Mouse (Mus musculus): ENCODE data around the gene Dis3.

- TF ChIP-seq EP300 (IDR thresholded peaks at IDR 0.05; ENCODE audit: low read depth in 1 of 2, low read length in 2 of 2) (no peak), CHD2 (IDR thresholded peaks at IDR 0.05; ENCODE audit: low read length) (no peak), CTCF (IDR thresholded peaks at IDR 0.05 in 2 of 3, conservative IDR thresholded peaks at IDR 0.05 in 1 of 3; ENCODE audit: control insufficient read depth in 1 of 3, insufficient read depth in 1 of 3, low read depth in 2 of 3, low read length in 3 of 3, poor library complexity in 1 of 3, severe bottlenecking in 1 of 3) (no peak), ETS1 (IDR thresholded peaks at IDR 0.05; ENCODE audit: low read depth, low read length) (no peak)
Observed at GRCm38 (mm10) chr14:99029987-99030386, 69.6 kb downstream of the Dis3 start.

All from MEL (cell line).